8 mouse cellular contexts compared by ENCODE assay signal in genomic region chr15:79804352-79805071, GRCm38 (mm10). TPM values are rescaled to one million over a fixed set of nuclear protein-coding genes. Genes with fewer than 3 reads are reported as not detected.
A peak's percentile ranks its signal among the peaks of the same experiment; 100 is the strongest.
DNase-seq lines count a peak whose midpoint lies in the region; ATAC-seq and TF ChIP-seq lines count a peak whose summit lies in the region.

Gene Nptxr, minus strand, starts transcription at chr15:79804766.

- TF ChIP-seq CTCF in kidney, adult 2 months (conservative IDR thresholded peaks at IDR 0.05; ENCODE audit: insufficient read depth, insufficient read length, low read depth, low read length): no peak
- no peak for TF ChIP-seq CTCF in hindbrain, postnatal 0 days (IDR thresholded peaks at IDR 0.05; ENCODE audit: low read depth)

- H3K4me2 ChIP-seq in hindbrain, postnatal 0 days (ENCODE audit: low read depth, low read length): peak within 1 kb of the TSS; percentile 73
- peak within 1 kb of the TSS; percentile 93 for H3K4me2 ChIP-seq in limb, embryonic 12.5 days
- peak within 1 kb of the TSS; percentile 61 for H3K4me2 ChIP-seq in midbrain, embryonic 16.5 days (ENCODE audit: low read length)

- under 1% methylated on average over 84 of the region's 91 CpGs for WGBS in kidney, adult 2 months
- WGBS in hindbrain, postnatal 0 days: under 1% methylated on average over 65 of the region's 91 CpGs
- 0% methylated on average over 46 of the region's 91 CpGs for WGBS in limb, embryonic 12.5 days
- under 1% methylated on average over 42 of the region's 91 CpGs for WGBS in midbrain, embryonic 16.5 days

- H3K9me3 ChIP-seq in hindbrain, postnatal 0 days (ENCODE audit: low read length): no peaks in the 10 kb centered on the region
- no peaks in the 10 kb centered on the region for H3K9me3 ChIP-seq in limb, embryonic 12.5 days
- H3K9me3 ChIP-seq in midbrain, embryonic 16.5 days (replicated peaks; ENCODE audit: control insufficient read depth, low read length, poor library complexity, severe bottlenecking): no peaks in the 10 kb centered on the region

- no peak within 1 kb of the TSS for H3K27ac ChIP-seq in kidney, adult 2 months (ENCODE audit: insufficient read depth, low read depth, low read length)
- H3K27ac ChIP-seq in hindbrain, postnatal 0 days: peak within 1 kb of the TSS; percentile 84
- H3K27ac ChIP-seq in limb, embryonic 12.5 days: no peak within 1 kb of the TSS
- peak within 1 kb of the TSS; percentile 89 for H3K27ac ChIP-seq in midbrain, embryonic 16.5 days (ENCODE audit: low read length)

- H3K4me1 ChIP-seq in kidney, adult 2 months (ENCODE audit: control insufficient read depth, insufficient read depth, low read length): no peaks in the 10 kb centered on the region
- peaks cover 8% of the 10 kb centered on the region; the same call in 1 of the 2 replicates for H3K4me1 ChIP-seq in hindbrain, postnatal 0 days (ENCODE audit: insufficient read depth, low read length)
- H3K4me1 ChIP-seq in limb, embryonic 12.5 days (replicated peaks): peaks cover 9% of the 10 kb centered on the region
- H3K4me1 ChIP-seq in midbrain, embryonic 16.5 days (ENCODE audit: control insufficient read depth, insufficient read depth, low read length): peaks cover 20% of the 10 kb centered on the region

- peak; percentile 24 for TF ChIP-seq POLR2A in kidney, adult 2 months (IDR thresholded peaks at IDR 0.05; ENCODE audit: low read depth, low read length)

- H3K9ac ChIP-seq in hindbrain, postnatal 0 days (replicated peaks; ENCODE audit: low read length): peak within 1 kb of the TSS; percentile 89
- peak within 1 kb of the TSS; percentile 66 for H3K9ac ChIP-seq in limb, embryonic 12.5 days (replicated peaks)
- peak within 1 kb of the TSS; percentile 87 for H3K9ac ChIP-seq in midbrain, embryonic 16.5 days (ENCODE audit: low read depth, low read length)

- peak; percentile 76 for ATAC-seq in frontal cortex, adult (ENCODE audit: low TSS enrichment)
- peak; percentile 74 for ATAC-seq in hindbrain, postnatal 0 days
- peak; percentile 38; the same call in 1 of the 2 replicates for ATAC-seq in limb, embryonic 12.5 days (ENCODE audit: insufficient number of reproducible peaks, insufficient read depth, low FRiP score, low TSS enrichment, low read depth)
- peak; percentile 80 for ATAC-seq in midbrain, embryonic 16.5 days

- DNase-seq in kidney, adult 2 months: peak; percentile 29
- DNase-seq in kidney, adult 9 months: no peak
- peak; percentile 79 for DNase-seq in cerebellum, adult 11-12 months
- peak; percentile 80 for DNase-seq in hindbrain, postnatal 0 days (ENCODE audit: low spot score)
- peak; percentile 43 for DNase-seq in urinary bladder, postnatal 25 days (ENCODE audit: low spot score)

- H3K4me3 ChIP-seq in kidney, adult 2 months (ENCODE audit: insufficient read depth, low read depth, low read length): peak within 1 kb of the TSS; percentile 65
- H3K4me3 ChIP-seq in hindbrain, postnatal 0 days (ENCODE audit: low read length): peak within 1 kb of the TSS; percentile 69
- H3K4me3 ChIP-seq in limb, embryonic 12.5 days (replicated peaks): peak within 1 kb of the TSS; percentile 65
- H3K4me3 ChIP-seq in midbrain, embryonic 16.5 days (ENCODE audit: low read depth, low read length): peak within 1 kb of the TSS; percentile 81

- no peaks in the 10 kb centered on the region for H3K36me3 ChIP-seq in kidney, adult 2 months (ENCODE audit: control insufficient read depth, insufficient read depth, low read length)
- H3K36me3 ChIP-seq in hindbrain, postnatal 0 days (ENCODE audit: insufficient read depth, low read length): no peaks in the 10 kb centered on the region
- no peaks in the 10 kb centered on the region for H3K36me3 ChIP-seq in limb, embryonic 12.5 days
- H3K36me3 ChIP-seq in midbrain, embryonic 16.5 days (ENCODE audit: control insufficient read depth, insufficient read depth, low read length): no peaks in the 10 kb centered on the region

- 0 out of 2 replicates have a peak, but pooled peaks cover 4% of the 10 kb centered on the region for H3K27me3 ChIP-seq in kidney, adult 2 months (replicated peaks; ENCODE audit: control insufficient read depth, insufficient read depth, low read length)
- H3K27me3 ChIP-seq in hindbrain, postnatal 0 days (ENCODE audit: insufficient read depth, low read length): no peaks in the 10 kb centered on the region
- H3K27me3 ChIP-seq in limb, embryonic 12.5 days: peaks cover 90% of the 10 kb centered on the region
- H3K27me3 ChIP-seq in midbrain, embryonic 16.5 days (ENCODE audit: control insufficient read depth, insufficient read depth, low read depth, low read length): peaks cover 16% of the 10 kb centered on the region

RNA-seq across cellular contexts. Expression of gene Nptxr, which starts in this region (rescaled TPM):
- polyA plus RNA-seq in kidney, adult 2 months (2012; rRNA removed): 2.0 and 2.1 TPM in 2 replicates
- total RNA-seq in hindbrain, postnatal 0 days (2014; rRNA removed): 226 and 245 TPM in 2 replicates
- 59.9 and 68.5 TPM in 2 replicates for polyA plus RNA-seq in hindbrain, postnatal 0 days (2015; fragmentation: Nextera tagmentation; extraction: Ambion mirVana)
- 2.0 and 2.3 TPM in 2 replicates for polyA plus RNA-seq in limb, embryonic 12.5 days (2016; fragmentation: Nextera tagmentation; extraction: Ambion mirVana)
- 55.0 and 62.1 TPM in 2 replicates for polyA plus RNA-seq in midbrain, embryonic 16.5 days (2015; fragmentation: Nextera tagmentation; extraction: Ambion mirVana)

Comparison
In these comparisons a context has a peak if more than half of its experiments do, and no peak if none do; other contexts are left out.
1. RNA of gene Nptxr (polyA plus RNA-seq): 59.9 to 68.5 TPM in hindbrain, postnatal 0 days and 55.0 to 62.1 TPM in midbrain, embryonic 16.5 days; 2.0 to 2.3 TPM in limb, embryonic 12.5 days and 2.0 to 2.1 TPM in kidney, adult 2 months; every median in the first group is over 10 times any median in the second.
2. H3K27ac ChIP-seq: peak in hindbrain, postnatal 0 days (single experiment) and midbrain, embryonic 16.5 days (single experiment); none in kidney, adult 2 months (single experiment) and limb, embryonic 12.5 days (single experiment).
3. Peak in every context shown above with its lines, with median percentiles within 50 percentile points of each other: H3K4me3 ChIP-seq, ATAC-seq, H3K4me2 ChIP-seq and H3K9ac ChIP-seq.